Mouse (Mus musculus): ENCODE results near the gene Catsperz. TPM values are rescaled to one million over a fixed set of nuclear protein-coding genes. Genes with fewer than 3 reads are reported as not detected.

Gene Catsperz
- polyA plus RNA-seq, 1 experiment from 2014 or later = 1.3 TPM

DNA sequence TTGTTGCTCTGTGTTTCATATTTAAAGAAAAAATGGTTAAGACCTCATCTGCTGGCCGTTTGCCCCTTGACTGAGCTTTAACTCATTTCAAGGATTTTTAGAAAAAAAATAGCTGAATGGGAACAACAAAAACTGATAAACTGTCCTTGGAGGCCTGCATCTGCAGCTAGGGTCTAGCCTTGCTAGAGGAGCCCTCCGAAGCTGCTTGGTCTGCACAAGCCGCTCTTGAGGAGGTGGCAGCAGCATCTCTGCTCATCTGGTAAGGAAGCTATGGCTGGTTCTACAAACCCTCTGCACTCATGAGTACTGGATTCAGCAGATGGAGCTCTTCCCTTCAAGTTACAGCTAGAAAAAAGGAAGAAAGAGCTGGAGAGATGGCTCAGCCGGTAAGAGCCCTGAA is 47.2 kb downstream of the Catsperz start:
- Histone ChIP-seq H3K4me3 (no peak overlapping the region), H3K9me3 (peaks cover 10% of the 10 kb centered on the region; the same call in 1 of the 2 replicates), H3K36me3 (replicated peaks) (no peaks in the 10 kb centered on the region), H3K27ac (no peak overlapping the region), H3K4me1 (no peaks in the 10 kb centered on the region), H3K4me2 (no peak overlapping the region), H3K9ac (no peak overlapping the region), H3K27me3 (replicated peaks) (no peaks in the 10 kb centered on the region)
- 88% methylated on average over 4 of the region's 4 CpGs for WGBS
- no peak for ATAC-seq (replicated peaks)

DNA sequence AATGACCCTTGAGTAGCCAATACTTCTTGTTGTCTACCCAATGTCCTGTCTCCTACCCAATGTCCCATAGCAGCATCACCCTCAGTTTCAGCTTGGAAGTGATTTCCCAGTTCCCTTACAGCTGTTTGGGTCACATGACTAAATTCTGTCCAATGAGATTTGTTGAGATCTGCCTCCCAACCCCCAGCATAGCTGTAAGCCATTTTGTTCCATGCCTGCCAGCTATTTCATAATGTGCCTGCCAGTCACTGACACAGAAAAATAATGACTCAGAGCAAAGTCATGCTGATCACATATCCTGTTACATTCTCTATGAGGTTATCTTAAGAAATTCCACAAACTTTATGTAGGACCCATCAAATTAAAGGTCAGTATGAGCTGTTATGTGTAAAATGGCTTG is 48.4 kb downstream of the Catsperz start:
- no peak overlapping the region for H3K4me3 ChIP-seq
- no peaks in the 10 kb centered on the region for H3K27me3 ChIP-seq (replicated peaks)
- no peaks in the 10 kb centered on the region for H3K36me3 ChIP-seq (replicated peaks)
- no peak overlapping the region for H3K27ac ChIP-seq
- no peak overlapping the region for H3K9ac ChIP-seq
- H3K9me3 ChIP-seq = peaks cover 10% of the 10 kb centered on the region; the same call in 1 of the 2 replicates
- H3K4me1 ChIP-seq = no peaks in the 10 kb centered on the region
- no peak for ATAC-seq (replicated peaks)
- no peak overlapping the region for H3K4me2 ChIP-seq

DNA sequence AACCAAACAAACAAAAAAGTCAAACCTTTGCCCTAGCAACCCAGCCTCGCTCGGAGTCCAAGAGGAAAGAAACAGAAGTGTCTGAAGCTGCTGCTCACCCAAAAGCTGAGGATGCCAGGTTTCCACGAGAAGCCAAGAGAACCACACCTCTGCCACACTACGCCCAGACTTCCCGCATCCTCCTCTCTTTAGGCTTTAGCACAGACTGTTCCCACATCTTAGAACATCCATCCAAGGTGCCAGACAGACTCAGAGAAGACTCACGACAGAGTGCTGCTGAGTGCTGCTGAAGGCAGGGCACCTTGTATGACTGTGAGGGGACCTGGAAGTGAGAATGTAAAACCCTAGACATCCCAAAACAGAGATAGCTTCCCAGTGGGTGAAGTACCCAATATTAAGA is 49.3 kb downstream of the Catsperz start:
- Histone ChIP-seq H3K4me1 (no peaks in the 10 kb centered on the region), H3K27me3 (replicated peaks) (no peaks in the 10 kb centered on the region), H3K9ac (no peak overlapping the region), H3K4me3 (no peak overlapping the region), H3K4me2 (no peak overlapping the region), H3K36me3 (replicated peaks) (no peaks in the 10 kb centered on the region), H3K27ac (no peak overlapping the region), H3K9me3 (peaks cover 7% of the 10 kb centered on the region; the same call in 1 of the 2 replicates)
- no peak for ATAC-seq (replicated peaks)
- WGBS = 90% methylated on average over 6 of the region's 6 CpGs

DNA sequence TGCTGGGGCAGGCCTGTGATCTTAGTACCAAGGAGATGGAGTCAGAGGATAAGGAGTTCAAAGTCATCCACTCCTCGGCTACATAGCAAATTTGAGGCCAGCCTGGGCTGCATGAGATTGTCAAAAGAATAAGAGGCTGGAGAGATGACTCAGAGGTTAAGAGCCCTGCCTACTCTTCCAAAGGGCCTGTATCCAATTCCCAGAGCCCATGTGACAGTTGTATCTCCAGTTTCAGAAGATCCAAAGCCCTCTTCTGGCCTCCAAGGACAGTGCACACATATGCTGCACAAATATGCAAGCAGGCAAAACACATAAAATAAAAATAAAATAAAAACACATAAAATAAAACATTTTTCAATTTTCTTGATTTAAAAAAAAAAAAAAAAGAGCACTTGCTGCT is 50.9 kb downstream of the Catsperz start:
- Histone ChIP-seq H3K36me3 (replicated peaks) (no peaks in the 10 kb centered on the region), H3K27ac (no peak overlapping the region), H3K9ac (no peak overlapping the region), H3K4me1 (no peaks in the 10 kb centered on the region), H3K27me3 (replicated peaks) (no peaks in the 10 kb centered on the region), H3K9me3 (no peaks in the 10 kb centered on the region; the same call in 1 of the 2 replicates), H3K4me3 (no peak overlapping the region), H3K4me2 (no peak overlapping the region)
- no peak for ATAC-seq (replicated peaks)
- 79% methylated on average over 1 of the region's 1 CpGs for WGBS

DNA sequence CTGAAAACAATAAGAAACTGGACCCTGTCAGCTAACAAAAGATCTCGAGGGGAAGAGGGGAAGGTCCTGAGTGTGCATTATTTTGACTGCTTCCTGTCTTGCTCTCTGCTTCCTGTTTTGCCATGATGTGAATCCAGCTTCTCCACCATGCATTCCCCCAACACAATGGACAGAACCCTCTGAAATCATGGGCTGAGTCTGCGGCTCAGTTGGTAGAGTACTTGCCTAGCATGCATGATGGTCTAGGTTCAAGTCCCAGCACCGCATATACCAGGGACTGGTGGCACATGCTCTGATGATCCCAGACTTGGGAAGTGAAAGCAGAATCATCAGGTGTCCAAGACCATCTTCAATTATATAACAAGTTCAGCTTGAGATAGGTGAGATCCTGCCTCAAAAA is 52.5 kb downstream of the Catsperz start:
- Histone ChIP-seq H3K4me1 (no peaks in the 10 kb centered on the region), H3K27ac (no peak overlapping the region), H3K36me3 (replicated peaks) (no peaks in the 10 kb centered on the region), H3K4me2 (no peak overlapping the region), H3K4me3 (no peak overlapping the region), H3K9ac (no peak overlapping the region), H3K9me3 (no peaks in the 10 kb centered on the region), H3K27me3 (replicated peaks) (no peaks in the 10 kb centered on the region)
- WGBS = 75% methylated on average over 3 of the region's 3 CpGs
- ATAC-seq (replicated peaks) = no peak

Small RNAs within 50 kb of the gene (microRNA-seq; reads per million reads assigned to microRNA genes)
- 1.1 reads per million for gene Mir6990

Other genes with a start within 250 kb of the Catsperz start
- 10.5 and 11.9 TPM in 2 replicates for gene Rps6ka4, start 84.7 kb downstream of the Catsperz start, polyA plus RNA-seq (2015; fragmentation: Nextera tagmentation; extraction: Ambion mirVana)
- gene Ccdc88b, start 67.2 kb downstream of the Catsperz start, polyA plus RNA-seq (2015; fragmentation: Nextera tagmentation; extraction: Ambion mirVana) = 0.54 and 0.56 TPM in 2 replicates
- gene Trmt112, start 15.7 kb downstream of the Catsperz start, polyA plus RNA-seq (2015; fragmentation: Nextera tagmentation; extraction: Ambion mirVana) = 101 and 105 TPM in 2 replicates
- gene Prdx5, start 15.3 kb downstream of the Catsperz start, polyA plus RNA-seq (2015; fragmentation: Nextera tagmentation; extraction: Ambion mirVana) = 325 and 351 TPM in 2 replicates
- 16.2 and 18.9 TPM in 2 replicates for gene Esrra, start 3.6 kb downstream of the Catsperz start, polyA plus RNA-seq (2015; fragmentation: Nextera tagmentation; extraction: Ambion mirVana)
- 4.7 and 5.0 TPM in 2 replicates for gene Kcnk4, start 9.1 kb upstream of the Catsperz start, polyA plus RNA-seq (2015; fragmentation: Nextera tagmentation; extraction: Ambion mirVana)
- gene Bad, start 16.5 kb upstream of the Catsperz start, polyA plus RNA-seq (2015; fragmentation: Nextera tagmentation; extraction: Ambion mirVana) = 93.9 and 96.1 TPM in 2 replicates
- 70.2 and 70.5 TPM in 2 replicates for gene Gpr137, start 17.1 kb upstream of the Catsperz start, polyA plus RNA-seq (2015; fragmentation: Nextera tagmentation; extraction: Ambion mirVana)
- 188 and 196 TPM in 2 replicates for gene Ppp1r14b, start 49.6 kb upstream of the Catsperz start, polyA plus RNA-seq (2015; fragmentation: Nextera tagmentation; extraction: Ambion mirVana)
- gene Plcb3, start 51.1 kb upstream of the Catsperz start, polyA plus RNA-seq (2015; fragmentation: Nextera tagmentation; extraction: Ambion mirVana) = 11.3 TPM in 2 replicates
- gene Fkbp2, start 55.1 kb upstream of the Catsperz start, polyA plus RNA-seq (2015; fragmentation: Nextera tagmentation; extraction: Ambion mirVana) = 120 and 126 TPM in 2 replicates
- 46.7 and 47.9 TPM in 2 replicates for gene Vegfb, start 62.3 kb upstream of the Catsperz start, polyA plus RNA-seq (2015; fragmentation: Nextera tagmentation; extraction: Ambion mirVana)
- 24.1 and 25.6 TPM in 2 replicates for gene Dnajc4, start 67.2 kb upstream of the Catsperz start, polyA plus RNA-seq (2015; fragmentation: Nextera tagmentation; extraction: Ambion mirVana)
- 21.0 and 22.5 TPM in 2 replicates for gene Nudt22, start 70.7 kb upstream of the Catsperz start, polyA plus RNA-seq (2015; fragmentation: Nextera tagmentation; extraction: Ambion mirVana)
- 18.5 and 19.8 TPM in 2 replicates for gene Trpt1, start 70.8 kb upstream of the Catsperz start, polyA plus RNA-seq (2015; fragmentation: Nextera tagmentation; extraction: Ambion mirVana)
- gene Fermt3, start 94.1 kb upstream of the Catsperz start, polyA plus RNA-seq (2015; fragmentation: Nextera tagmentation; extraction: Ambion mirVana) = 4.8 and 5.2 TPM in 2 replicates
- 214 and 230 TPM in 2 replicates for gene Stip1, start 114.6 kb upstream of the Catsperz start, polyA plus RNA-seq (2015; fragmentation: Nextera tagmentation; extraction: Ambion mirVana)
- 5.6 and 6.0 TPM in 2 replicates for gene Macrod1, start 131.4 kb upstream of the Catsperz start, polyA plus RNA-seq (2015; fragmentation: Nextera tagmentation; extraction: Ambion mirVana)
- gene Flrt1, start 180.3 kb upstream of the Catsperz start, polyA plus RNA-seq (2015; fragmentation: Nextera tagmentation; extraction: Ambion mirVana) = 12.2 and 12.5 TPM in 2 replicates

Data from midbrain, embryonic 15.5 days (tissue).